Mouse (Mus musculus) forebrain, embryonic 14.5 days (tissue): ENCODE measurements around the gene Rpf1. TPM values are rescaled to one million over a fixed set of nuclear protein-coding genes. Genes with fewer than 3 reads are reported as not detected.

ENCODE experiments used
- ATAC-seq: fragments of 200-750 bp; cut with Nextera tagmentation; 2 replicates; pipeline ENCODE4 v1.8.0; 2017; ENCODE audit warnings: mild to moderate bottlenecking, moderate library complexity
- DNase-seq: peaks from one replicate; pipeline ENCODE4 v3.0.0-alpha.2; 2015; ENCODE audit warnings: low spot score
- H3K27ac ChIP-seq: fragments of 300-500 bp; sonication (generic); 2 replicates; pipeline ENCODE4 v1.5.1; 2014; ENCODE audit warnings: low read depth, mild to moderate bottlenecking, control low read depth, low read length, moderate library complexity
- H3K27me3 ChIP-seq: fragments of 300-500 bp; sonication (generic); replicated peaks from 2 replicates; pipeline ENCODE4 v1.6.1; 2014; ENCODE audit warnings: low read length, control low read depth, mixed read lengths; ENCODE audit not compliant: control insufficient read depth, insufficient read depth
- H3K36me3 ChIP-seq: fragments of 300-500 bp; sonication (generic); 2 replicates; pipeline ENCODE4 v1.6.1; 2014; ENCODE audit warnings: low read length, control low read depth; ENCODE audit not compliant: control insufficient read depth, insufficient read depth
- H3K4me1 ChIP-seq: fragments of 300-500 bp; sonication (generic); 2 replicates; pipeline ENCODE4 v1.6.1; 2014; ENCODE audit warnings: antibody characterized with exemption, low read length, control low read depth; ENCODE audit not compliant: control insufficient read depth, insufficient read depth
- H3K4me2 ChIP-seq: fragments of 300-500 bp; sonication (generic); 2 replicates; pipeline ENCODE4 v1.6.1; 2014; ENCODE audit warnings: mild to moderate bottlenecking, control low read depth, low read length
- H3K4me3 ChIP-seq: fragments of 300-500 bp; sonication (generic); 2 replicates; pipeline ENCODE4 v1.5.1; 2014; ENCODE audit warnings: low read depth, low read length, control low read depth
- H3K9ac ChIP-seq: fragments of 300-500 bp; sonication (generic); 2 replicates; pipeline ENCODE4 v1.6.1; 2014; ENCODE audit warnings: mild to moderate bottlenecking, low read length, control low read depth, moderate library complexity
- H3K9me3 ChIP-seq: fragments of 300-500 bp; sonication (generic); replicated peaks from 2 replicates; pipeline ENCODE4 v1.6.1; 2016; ENCODE audit warnings: low read length, control low read depth, mixed read lengths; ENCODE audit not compliant: control insufficient read depth
- WGBS: fragments of 180-500 bp; shearing (Covaris S2); extraction: QIAGEN DNeasy Blood & Tissue Kit; methylation state at CpG from one replicate; pipeline ENCODE4 v1.1.7; 2014; 5-methylcytosine and 5-hydroxymethylcytosine counted together
- polyA plus RNA-seq: library from polyadenylated mRNA; unstranded; fragments of >200 nt; fragmentation: Nextera tagmentation; extraction: Ambion mirVana; gene quantifications from 2 replicates; pipeline ENCODE4 v1.2.1, GENCODE M21; 2014

The Rpf1 gene
- polyA plus RNA-seq, 1 experiment from 2014 or later = 60.2 TPM

- 43% methylated on average over 5 of the region's 5 CpGs for WGBS
- peaks cover 24% of the 10 kb centered on the region for H3K36me3 ChIP-seq
- ATAC-seq = 0 out of 2 replicates have a peak, but pooled peaks have one; percentile 1
- H3K4me3 ChIP-seq = peak overlapping the region; percentile 60
- peak overlapping the region; percentile 80 for H3K9ac ChIP-seq
- peak overlapping the region; percentile 73 for H3K4me2 ChIP-seq
- no peaks in the 10 kb centered on the region for H3K4me1 ChIP-seq
- no peaks in the 10 kb centered on the region for H3K9me3 ChIP-seq
- H3K27me3 ChIP-seq = no peaks in the 10 kb centered on the region
- no peak for DNase-seq
- H3K27ac ChIP-seq = peak overlapping the region; percentile 96
Measured at GRCm38 (mm10) chr3:146520226-146520797, 917 bp downstream of the Rpf1 start.

- 97% methylated on average over 7 of the region's 7 CpGs for WGBS
- peaks cover 73% of the 10 kb centered on the region for H3K36me3 ChIP-seq
- H3K4me3 ChIP-seq = no peak overlapping the region
- no peak overlapping the region for H3K27ac ChIP-seq
- no peak overlapping the region for H3K9ac ChIP-seq
- no peaks in the 10 kb centered on the region for H3K27me3 ChIP-seq
- H3K9me3 ChIP-seq = no peaks in the 10 kb centered on the region
- ATAC-seq = no peak
- DNase-seq = no peak
- peaks cover 2% of the 10 kb centered on the region for H3K4me1 ChIP-seq
- H3K4me2 ChIP-seq = no peak overlapping the region
Measured at GRCm38 (mm10) chr3:146506711-146507110, 14.5 kb downstream of the Rpf1 start.

GRCm38 (mm10) chr3:146501601-146502123, 19.6 kb downstream of the Rpf1 start:
- Histone ChIP-seq H3K4me1 (peaks cover 12% of the 10 kb centered on the region), H3K27ac (no peak overlapping the region), H3K4me3 (peak overlapping the region; percentile 82), H3K9me3 (no peaks in the 10 kb centered on the region), H3K27me3 (no peaks in the 10 kb centered on the region), H3K36me3 (peaks cover 27% of the 10 kb centered on the region), H3K9ac (peak overlapping the region; percentile 83; the same call in 1 of the 2 replicates), H3K4me2 (peak overlapping the region; percentile 66)
- 66% methylated on average over 5 of the region's 5 CpGs for WGBS
- ATAC-seq (no peak), DNase-seq (no peak)

GRCm38 (mm10) chr3:146500810-146501201, 20.4 kb downstream of the Rpf1 start:
- Histone ChIP-seq H3K4me1 (peaks cover 12% of the 10 kb centered on the region), H3K9me3 (no peaks in the 10 kb centered on the region), H3K27me3 (no peaks in the 10 kb centered on the region), H3K9ac (peak overlapping the region; percentile 83), H3K4me3 (peak overlapping the region; percentile 82), H3K27ac (no peak overlapping the region), H3K4me2 (peak overlapping the region; percentile 66), H3K36me3 (peaks cover 20% of the 10 kb centered on the region)
- ATAC-seq = no peak
- no peak for DNase-seq
- WGBS = 10% methylated on average over 5 of the region's 5 CpGs

- WGBS = under 1% methylated on average over 56 of the region's 57 CpGs
- Histone ChIP-seq H3K36me3 (peaks cover 14% of the 10 kb centered on the region), H3K4me3 (peak overlapping the region; percentile 82), H3K9ac (peak overlapping the region; percentile 83), H3K9me3 (no peaks in the 10 kb centered on the region), H3K27ac (peak overlapping the region; percentile 76), H3K27me3 (no peaks in the 10 kb centered on the region), H3K4me1 (peaks cover 12% of the 10 kb centered on the region), H3K4me2 (peak overlapping the region; percentile 66)
- ATAC-seq (no peak; the same call in none of the 2 replicates), DNase-seq (peak; percentile 58)
Measured at GRCm38 (mm10) chr3:146500003-146500809, 21.0 kb downstream of the Rpf1 start.

- DNase-seq = peak; percentile 83
- Histone ChIP-seq H3K4me1 (peaks cover 12% of the 10 kb centered on the region), H3K36me3 (peaks cover 11% of the 10 kb centered on the region), H3K9ac (peak within 1 kb of the TSS; percentile 83), H3K4me2 (peak within 1 kb of the TSS; percentile 66), H3K27ac (peak within 1 kb of the TSS; percentile 76), H3K27me3 (no peaks in the 10 kb centered on the region), H3K4me3 (peak within 1 kb of the TSS; percentile 82), H3K9me3 (no peaks in the 10 kb centered on the region)
- WGBS = 1% methylated on average over 67 of the region's 88 CpGs
- peak; percentile 93 for ATAC-seq
Measured at GRCm38 (mm10) chr3:146499431-146500002, 21.7 kb downstream of the Rpf1 start, which contains the start of the genes Spata1 and Gng5. Spata1 (minus strand) TSS chr3:146499753. Gng5 (plus strand) TSS chr3:146499807.

- H3K4me1 ChIP-seq = peaks cover 12% of the 10 kb centered on the region
- no peak for ATAC-seq
- peak overlapping the region; percentile 83 for H3K9ac ChIP-seq
- H3K36me3 ChIP-seq = peaks cover 9% of the 10 kb centered on the region
- no peaks in the 10 kb centered on the region for H3K27me3 ChIP-seq
- WGBS = 3% methylated on average over 13 of the region's 13 CpGs
- no peaks in the 10 kb centered on the region for H3K9me3 ChIP-seq
- peak overlapping the region; percentile 56 for H3K4me2 ChIP-seq
- H3K4me3 ChIP-seq = peak overlapping the region; percentile 82
- peak overlapping the region; percentile 58; the same call in 1 of the 2 replicates for H3K27ac ChIP-seq
- no peak for DNase-seq
Measured at GRCm38 (mm10) chr3:146498989-146499388, 22.2 kb downstream of the Rpf1 start.

- DNase-seq (no peak), ATAC-seq (no peak)
- no peak overlapping the region for H3K4me2 ChIP-seq
- H3K27me3 ChIP-seq = no peaks in the 10 kb centered on the region
- no peak overlapping the region for H3K4me3 ChIP-seq
- no peaks in the 10 kb centered on the region for H3K4me1 ChIP-seq
- no peak overlapping the region for H3K27ac ChIP-seq
- no peaks in the 10 kb centered on the region for H3K9me3 ChIP-seq
- no peaks in the 10 kb centered on the region for H3K36me3 ChIP-seq
- 32% methylated on average over 8 of the region's 8 CpGs for WGBS
- H3K9ac ChIP-seq = no peak overlapping the region
Measured at GRCm38 (mm10) chr3:146494941-146495340, 26.3 kb downstream of the Rpf1 start.
